ENCODE assay signal across 21 mouse cellular contexts in the genomic region with DNA sequence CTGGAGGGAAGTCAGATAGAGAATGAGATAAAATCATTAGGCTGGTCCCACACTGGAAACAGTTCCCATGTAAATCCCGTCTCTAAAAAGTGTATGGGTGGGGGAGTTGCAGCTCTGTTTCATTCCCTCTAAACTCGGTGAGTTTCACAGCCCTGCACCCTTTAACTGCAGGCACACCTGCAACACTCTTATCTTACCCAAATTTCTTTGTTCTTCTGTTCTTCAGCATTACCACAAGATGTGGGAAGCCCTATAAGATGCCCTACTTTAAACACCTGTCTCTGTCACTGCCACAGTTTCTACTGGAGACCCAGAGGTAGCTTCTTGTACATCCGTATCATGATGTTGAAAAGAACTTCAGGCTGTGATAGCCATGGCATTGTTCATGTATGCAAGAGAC.
"Had no signal": no experiment of that assay in that cellular context is flagged by ENCODE, and none has a peak within 500 bp of the region (broad histone marks: within the 10 kb centered on the region; RNA-seq: fewer than 3 reads in every experiment).

No protein-coding gene starts in this region.

- H3K4me1 ChIP-seq: intestine, embryonic 15.5 days; kidney, embryonic 15.5 days; lung, embryonic 15.5 days; neural tube, embryonic 12.5 days; neural tube, embryonic 15.5 days; stomach, embryonic 15.5 days had no signal

- DNase-seq: kidney, adult 11 months; kidney, adult 8-10 months; kidney, postnatal 10 days; kidney, postnatal 36 days; layer of hippocampus, postnatal 36 days; liver, postnatal 0 days; lung, postnatal 10 days; lung, postnatal 4 days; midbrain, embryonic 14.5 days; right cerebral cortex, adult 18-20 months; right cerebral cortex, postnatal 14 days; right cerebral cortex, postnatal 4 days had no signal

- H3K27ac ChIP-seq: intestine, embryonic 15.5 days; kidney, embryonic 15.5 days; left cerebral cortex, adult 2 months; liver, embryonic 14.5 days; lung, embryonic 15.5 days; neural tube, embryonic 12.5 days; neural tube, embryonic 15.5 days; stomach, embryonic 15.5 days had no signal

- H3K4me3 ChIP-seq: intestine, embryonic 15.5 days; kidney, embryonic 15.5 days; left cerebral cortex, adult 2 months; lung, embryonic 15.5 days; neural tube, embryonic 12.5 days; neural tube, embryonic 15.5 days; stomach, embryonic 15.5 days had no signal

- ATAC-seq: intestine, embryonic 15.5 days; liver, postnatal 0 days had no signal

- H3K36me3 ChIP-seq: intestine, embryonic 15.5 days; kidney, embryonic 15.5 days; lung, embryonic 15.5 days; neural tube, embryonic 12.5 days; neural tube, embryonic 15.5 days; stomach, embryonic 15.5 days had no signal

- H3K9ac ChIP-seq: intestine, embryonic 15.5 days; kidney, embryonic 15.5 days; liver, embryonic 14.5 days; liver, postnatal 0 days; lung, embryonic 15.5 days; neural tube, embryonic 12.5 days; neural tube, embryonic 15.5 days; stomach, embryonic 15.5 days had no signal

- H3K4me2 ChIP-seq: intestine, embryonic 15.5 days; kidney, embryonic 15.5 days; lung, embryonic 15.5 days; midbrain, embryonic 11.5 days; neural tube, embryonic 12.5 days; neural tube, embryonic 15.5 days; stomach, embryonic 15.5 days had no signal

- H3K9me3 ChIP-seq: intestine, embryonic 15.5 days; kidney, embryonic 15.5 days; lung, embryonic 15.5 days; neural tube, embryonic 12.5 days; neural tube, embryonic 15.5 days; stomach, embryonic 15.5 days had no signal

- H3K27me3 ChIP-seq: intestine, embryonic 15.5 days; kidney, embryonic 15.5 days; lung, embryonic 15.5 days; neural tube, embryonic 12.5 days; neural tube, embryonic 15.5 days; stomach, embryonic 15.5 days had no signal
